Mouse (Mus musculus): ENCODE data around the gene 2610021A01Rik.
A peak's percentile ranks its signal among the peaks of the same experiment; 100 is the strongest.
"Not testable (repeated sequence)": the region's sequence is repeated elsewhere in the genome, so short reads cannot be mapped to it uniquely, and the experiment has no call there.

The 2610021A01Rik gene

DNA sequence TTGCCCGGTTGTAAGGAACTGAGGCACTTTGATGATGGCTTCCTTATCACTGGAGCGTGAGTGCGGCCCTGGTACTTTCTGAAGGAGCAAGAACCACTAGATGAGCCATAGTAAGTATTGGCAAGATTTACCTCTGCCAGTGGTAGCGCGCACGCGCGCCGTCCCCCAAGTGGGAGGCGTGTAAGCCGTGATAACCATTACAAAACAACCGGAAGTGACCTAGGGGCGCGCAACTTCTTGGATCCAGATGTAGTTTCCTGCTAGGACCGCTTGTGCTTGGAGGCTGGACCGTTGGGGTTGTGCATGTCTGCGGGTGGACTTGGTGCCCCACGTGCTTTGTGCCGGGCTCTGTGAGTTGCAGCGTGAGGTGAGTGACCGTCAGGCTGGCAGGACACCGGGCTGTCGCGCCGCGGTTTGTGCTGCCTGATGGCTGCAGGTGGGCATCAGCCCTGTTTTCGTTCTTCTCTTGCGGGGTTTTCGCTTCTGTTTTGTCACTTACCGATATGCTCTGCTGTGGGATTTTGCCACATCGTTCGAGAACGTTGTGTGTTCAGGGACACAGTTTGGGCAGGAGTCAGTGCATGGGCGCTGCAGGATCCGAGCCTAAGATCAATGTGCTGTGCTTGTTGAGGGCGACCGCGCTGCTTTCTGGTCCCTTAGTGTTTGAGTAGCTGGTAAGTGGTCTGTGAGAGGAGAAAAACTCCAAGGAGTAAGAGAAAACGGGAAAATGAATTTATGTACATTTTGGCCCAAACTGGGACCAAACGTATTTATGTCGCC, at the start of gene 2610021A01Rik:
Gene 2610021A01Rik (plus strand): TSS at position 197 of the 780 bp plus-strand sequence.
- DNase-seq = peak; percentile 95

GRCm38 (mm10) chr7:41560681-41561080, 38.3 kb upstream of the 2610021A01Rik start:
- DNase-seq = no peak

DNA sequence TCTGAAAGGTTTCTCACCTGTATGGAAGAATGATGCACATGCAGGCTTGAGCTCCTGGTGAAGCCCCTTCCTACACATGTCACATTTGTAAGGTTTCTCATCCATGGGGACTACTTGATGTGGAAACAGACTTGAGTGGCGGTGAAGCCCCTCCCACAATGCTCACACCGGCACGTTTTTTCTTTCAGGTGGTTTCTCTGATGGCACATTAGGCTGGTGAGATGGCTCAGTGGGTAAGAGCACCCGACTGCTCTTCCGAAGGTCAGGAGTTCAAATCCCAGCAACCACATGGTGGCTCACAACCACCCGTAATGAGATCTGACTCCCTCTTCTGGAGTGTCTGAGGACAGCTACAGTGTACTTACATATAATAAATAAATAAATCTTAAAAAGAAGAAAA, 25.5 kb upstream of the 2610021A01Rik start, which contains the start of gene Gm6871:
Gene Gm6871 (minus strand): TSS at position 101 of the 400 bp plus-strand sequence.
- not testable (repeated sequence) for DNase-seq

GRCm38 (mm10) chr7:41577956-41578355, 21.1 kb upstream of the 2610021A01Rik start:
- no peak for DNase-seq

GRCm38 (mm10) chr7:41582028-41582427, 17.0 kb upstream of the 2610021A01Rik start:
- DNase-seq = no peak

DNA sequence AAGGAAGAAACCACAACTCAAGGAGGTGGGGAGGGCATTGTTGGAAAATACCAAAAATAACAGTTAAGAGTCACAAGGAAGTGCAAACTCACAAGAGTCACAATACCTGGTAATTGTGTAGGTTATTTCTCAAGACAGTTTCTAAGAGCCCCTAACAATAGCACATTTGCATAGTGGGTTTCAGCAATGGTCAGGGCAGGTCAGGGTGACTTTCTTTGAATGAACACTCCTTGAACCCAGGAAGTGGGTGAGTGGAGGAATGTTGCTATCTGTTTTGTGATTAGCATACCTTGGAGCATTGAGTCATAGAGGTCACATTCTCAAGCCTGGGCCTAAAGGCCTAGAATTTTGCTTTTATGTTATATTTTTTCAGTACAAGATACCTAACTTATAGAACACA, 11.2 kb upstream of the 2610021A01Rik start:
- DNase-seq = not testable (repeated sequence)

DNA sequence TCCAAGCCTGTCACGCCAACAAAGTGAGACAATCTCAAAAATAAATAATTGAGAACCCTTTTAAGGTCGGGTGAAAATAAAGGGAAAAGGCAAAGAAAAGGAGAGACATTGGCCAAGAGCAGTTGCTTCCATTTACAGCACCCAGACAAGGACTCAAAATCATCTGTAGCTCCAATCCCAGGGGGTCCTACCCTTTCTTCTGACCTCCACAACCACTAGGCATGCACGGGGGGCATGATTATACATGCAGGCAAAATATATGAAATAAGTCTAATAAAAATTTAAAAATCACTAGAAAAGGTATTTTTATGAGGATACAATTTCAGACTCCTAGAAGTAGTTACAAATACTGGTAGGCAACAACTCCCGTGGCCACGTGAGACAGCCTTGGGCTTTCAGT, 415 bp upstream of the 2610021A01Rik start:
- DNase-seq = no peak

- peak; percentile 2 for DNase-seq
Measured at GRCm38 (mm10) chr7:41599932-41600548, 1.0 kb downstream of the 2610021A01Rik start.

DNA sequence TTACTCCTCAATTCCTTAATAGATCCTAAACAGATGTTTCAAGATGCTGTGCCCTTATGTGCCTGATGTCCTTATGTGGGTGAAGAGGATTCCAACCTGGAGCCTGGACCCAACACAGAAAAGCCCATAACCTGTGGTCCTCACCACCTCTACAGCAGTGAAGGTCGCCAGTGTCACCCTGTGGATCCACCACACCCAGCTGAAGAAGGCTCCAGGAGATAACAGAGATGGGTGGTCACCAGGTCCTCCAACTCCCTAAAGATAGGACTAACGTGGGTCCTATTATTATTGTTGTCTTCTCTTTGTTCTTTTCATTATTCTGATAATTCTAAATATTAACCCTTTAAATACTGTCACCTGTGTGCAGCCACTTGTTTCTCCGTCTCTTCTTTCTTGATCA, 12.6 kb downstream of the 2610021A01Rik start:
- DNase-seq = no peak

DNA sequence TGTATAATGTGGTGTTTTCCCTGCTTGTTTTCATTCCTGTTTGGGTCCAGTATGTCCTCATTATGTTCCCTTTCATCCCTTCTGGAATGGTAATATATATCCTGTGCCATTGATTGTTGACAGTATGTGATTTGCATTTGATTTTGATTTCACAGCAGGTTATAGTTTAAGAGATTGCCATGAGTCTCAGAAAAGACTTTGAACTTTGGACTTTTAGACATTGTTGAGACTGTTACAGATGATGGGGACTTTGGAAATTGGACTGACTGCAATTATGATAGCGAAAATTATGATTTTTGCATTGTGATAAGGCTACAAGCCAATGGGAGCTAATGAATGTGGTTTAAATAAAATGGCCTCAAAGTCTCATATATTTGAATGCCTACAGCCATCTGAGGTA, 17.2 kb downstream of the 2610021A01Rik start:
- DNase-seq = not testable (repeated sequence)

DNA sequence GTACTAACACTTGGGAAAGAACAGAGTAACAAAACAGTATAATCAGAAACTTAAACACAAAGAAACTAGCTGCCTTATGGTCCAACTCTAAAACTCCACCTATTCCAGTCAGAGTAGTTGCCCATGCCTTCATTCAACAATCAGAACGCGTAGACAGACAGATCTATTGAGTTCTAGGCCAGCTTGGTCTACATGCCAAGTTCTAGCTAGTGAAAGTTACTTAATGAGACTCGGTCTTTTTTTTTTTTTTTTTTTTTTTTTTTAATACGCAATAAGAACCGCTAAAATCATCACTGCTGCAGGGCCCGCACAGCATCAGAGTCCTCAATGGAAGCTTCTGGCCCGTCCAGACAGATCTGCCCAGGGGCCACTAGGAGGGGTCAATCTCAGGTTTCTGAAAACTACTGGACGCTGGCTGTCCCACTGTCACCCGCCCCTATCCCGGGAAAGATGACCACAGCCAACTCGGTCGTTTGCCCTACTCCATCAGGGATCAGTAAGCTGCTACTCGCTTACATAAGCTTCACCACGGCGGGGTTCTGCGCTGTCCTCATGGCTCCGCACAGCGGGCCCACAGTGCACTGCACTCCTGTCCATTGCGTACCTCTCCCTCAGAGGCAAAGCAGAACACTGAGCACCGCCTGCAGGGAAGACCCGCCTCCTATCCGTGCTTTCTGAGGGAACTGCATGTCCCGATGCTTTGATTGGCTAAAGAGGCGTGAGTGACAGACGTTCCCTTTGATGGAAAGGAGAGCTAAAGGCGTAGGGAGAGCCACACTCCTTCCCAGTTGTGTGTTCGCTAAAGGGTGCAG, 33.6 kb downstream of the 2610021A01Rik start, which contains the start of gene Zfp788:
Gene Zfp788 (plus strand): TSS at position 795 of the 812 bp plus-strand sequence.
- peak; percentile 97 for DNase-seq

- DNase-seq = peak; percentile 95
Measured at GRCm38 (mm10) chr7:41633221-41633984, 34.4 kb downstream of the 2610021A01Rik start.

GRCm38 (mm10) chr7:41674326-41674725, 75.3 kb downstream of the 2610021A01Rik start:
- not testable (repeated sequence) for DNase-seq

All from lung, postnatal 10 days (tissue).